Mouse (Mus musculus) MEL (cell line): Measurements from ENCODE around the gene Pisd. TPM values are rescaled to one million over a fixed set of nuclear protein-coding genes. Genes with fewer than 3 reads are reported as not detected.

Source experiments
- DNase-seq: peaks from one replicate; pipeline ENCODE4 v3.0.0; 2011; ENCODE audit warnings: low read depth, low spot score
- H3K27ac ChIP-seq: 2 replicates; pipeline ENCODE4 v1.5.1; 2012; ENCODE audit warnings: low read depth, mild to moderate bottlenecking, control low read depth, low read length, moderate library complexity; ENCODE audit not compliant: control insufficient read depth
- H3K27me3 ChIP-seq, 2 experiments: fragments of 150-350 bp in 1 of 2; sonication (generic) in 1 of 2; 2 replicates each; pipeline ENCODE4 v1.6.1; 2012; ENCODE audit warnings: low read length in 2 of 2, mild to moderate bottlenecking in 2 of 2, improper control_type of control experiment in 1 of 2, moderate library complexity in 1 of 2; ENCODE audit not compliant: insufficient read depth in 2 of 2, control insufficient read depth in 1 of 2
- H3K36me3 ChIP-seq, 2 experiments: 2 replicates each; pipeline ENCODE4 v1.6.1; 2012 to 2014; ENCODE audit warnings: low read length in 2 of 2, improper control_type of control experiment in 1 of 2, inconsistent platforms in 1 of 2, mild to moderate bottlenecking in 1 of 2; ENCODE audit not compliant: insufficient read depth in 2 of 2, control insufficient read depth in 1 of 2
- H3K4me1 ChIP-seq, 2 experiments: fragments of 150-350 bp in 1 of 2; sonication (generic) in 1 of 2; 2 replicates each; pipeline ENCODE4 v1.6.1; 2012; ENCODE audit warnings: low read length in 2 of 2, improper control_type of control experiment in 1 of 2, mild to moderate bottlenecking in 1 of 2; ENCODE audit not compliant: insufficient read depth in 2 of 2, control insufficient read depth in 1 of 2
- H3K4me3 ChIP-seq, 2 experiments: fragments of 150-350 bp in 1 of 2; sonication (generic) in 1 of 2; 2 replicates each; pipeline ENCODE4 v1.5.1; 2012; ENCODE audit warnings: low read depth in 2 of 2, low read length in 2 of 2, mild to moderate bottlenecking in 2 of 2, moderate library complexity in 2 of 2, control low read depth in 1 of 2, improper control_type of control experiment in 1 of 2; ENCODE audit not compliant: control insufficient read depth in 1 of 2, insufficient read depth in 1 of 2
- H3K79me2 ChIP-seq: 2 replicates; pipeline ENCODE4 v1.6.1; 2012; ENCODE audit warnings: mild to moderate bottlenecking, low read length, moderate library complexity; ENCODE audit not compliant: control insufficient read depth, poor library complexity, insufficient read depth
- H3K9ac ChIP-seq: 2 replicates; pipeline ENCODE4 v1.6.1; 2012; ENCODE audit warnings: low read depth, mild to moderate bottlenecking, control low read depth, low read length, moderate library complexity; ENCODE audit not compliant: control insufficient read depth, poor library complexity, severe bottlenecking
- H3K9me3 ChIP-seq: fragments of 150-350 bp; sonication (generic); replicated peaks from 2 replicates; pipeline ENCODE4 v1.6.1; 2012; ENCODE audit warnings: mild to moderate bottlenecking, low read length, improper control_type of control experiment, moderate library complexity; ENCODE audit not compliant: insufficient read depth
- BHLHE40 ChIP-seq: IDR thresholded peaks from 2 replicates; pipeline ENCODE4 v1.6.1; 2012; ENCODE audit warnings: low read depth, mild to moderate bottlenecking, inconsistent platforms, low read length, improper control_type of control experiment, borderline replicate concordance
- CHD1 ChIP-seq: IDR thresholded peaks from 2 replicates; pipeline ENCODE4 v1.6.1; 2012; ENCODE audit warnings: low read depth, mild to moderate bottlenecking, inconsistent platforms, low read length, improper control_type of control experiment
- CTCF ChIP-seq, 3 experiments: IDR thresholded peaks in 2 of 3; conservative IDR thresholded peaks in 1 of 3; 2 replicates each; pipeline ENCODE4 v1.5.1; 2011 to 2012; ENCODE audit warnings: low read length in 3 of 3, low read depth in 2 of 3, mild to moderate bottlenecking in 2 of 3, improper control_type of control experiment in 1 of 3, inconsistent platforms in 1 of 3, mixed read lengths in 1 of 3, moderate library complexity in 1 of 3; ENCODE audit not compliant: control insufficient read depth in 1 of 3, insufficient read depth in 1 of 3, poor library complexity in 1 of 3, severe bottlenecking in 1 of 3
- E2F4 ChIP-seq: IDR thresholded peaks from 2 replicates; pipeline ENCODE4 v1.6.1; 2011; ENCODE audit warnings: low read depth, low read length, improper control_type of control experiment, borderline replicate concordance
- EP300 ChIP-seq, 2 experiments: IDR thresholded peaks; 2 replicates each; pipeline ENCODE4 v1.6.1; 2011; ENCODE audit warnings: improper control_type of control experiment in 2 of 2, low read length in 2 of 2, low read depth in 1 of 2, mild to moderate bottlenecking in 1 of 2
- HCFC1 ChIP-seq: IDR thresholded peaks from 2 replicates; pipeline ENCODE4 v1.6.1; 2012; ENCODE audit warnings: low read depth, mild to moderate bottlenecking, inconsistent platforms, low read length, improper control_type of control experiment, moderate library complexity
- JUND ChIP-seq: IDR thresholded peaks from 2 replicates; pipeline ENCODE4 v1.6.1; 2011; ENCODE audit warnings: low read depth, mild to moderate bottlenecking, improper control_type of control experiment, low read length
- KAT2A ChIP-seq: conservative IDR thresholded peaks from 2 replicates; pipeline ENCODE4 v1.6.1; 2012; ENCODE audit warnings: low read depth, low read length, improper control_type of control experiment, inconsistent platforms
- MAX ChIP-seq: IDR thresholded peaks from 2 replicates; pipeline ENCODE4 v1.6.1; 2011; ENCODE audit warnings: low read length, improper control_type of control experiment
- MEF2A ChIP-seq: IDR thresholded peaks from 2 replicates; pipeline ENCODE4 v1.6.1; 2014; ENCODE audit warnings: low read depth, mild to moderate bottlenecking, inconsistent platforms, low read length, improper control_type of control experiment; ENCODE audit not compliant: poor library complexity, insufficient replicate concordance, severe bottlenecking; ENCODE audit errors: extremely low read depth
- MXI1 ChIP-seq: IDR thresholded peaks from 2 replicates; pipeline ENCODE4 v1.6.1; 2011; ENCODE audit warnings: mild to moderate bottlenecking, low read depth, low read length, improper control_type of control experiment
- NELFE ChIP-seq: IDR thresholded peaks from 2 replicates; pipeline ENCODE4 v1.6.1; 2011; ENCODE audit warnings: low read depth, low read length, improper control_type of control experiment
- NRF1 ChIP-seq: IDR thresholded peaks from 2 replicates; pipeline ENCODE4 v1.6.1; 2014; ENCODE audit warnings: low read depth, mild to moderate bottlenecking, inconsistent platforms, low read length, improper control_type of control experiment, moderate library complexity; ENCODE audit not compliant: poor library complexity, insufficient read depth, severe bottlenecking
- POLR2A ChIP-seq, 2 experiments: IDR thresholded peaks; 2 replicates each; pipeline ENCODE4 v1.6.1; 2011 to 2012; ENCODE audit warnings: low read length in 2 of 2, mild to moderate bottlenecking in 2 of 2, control low read depth in 1 of 2, improper control_type of control experiment in 1 of 2, low read depth in 1 of 2, moderate library complexity in 1 of 2; ENCODE audit not compliant: control insufficient read depth in 1 of 2, insufficient read depth in 1 of 2, poor library complexity in 1 of 2
- POLR2AphosphoS5 ChIP-seq: IDR thresholded peaks from 2 replicates; pipeline ENCODE4 v1.6.1; 2012; ENCODE audit warnings: low read depth, borderline replicate concordance, mild to moderate bottlenecking, inconsistent platforms, low read length, moderate library complexity, mixed read lengths
- RAD21 ChIP-seq: IDR thresholded peaks from 2 replicates; pipeline ENCODE4 v1.6.1; 2011; ENCODE audit warnings: mild to moderate bottlenecking, low read depth, low read length, improper control_type of control experiment
- RCOR1 ChIP-seq: IDR thresholded peaks from 2 replicates; pipeline ENCODE4 v1.6.1; 2012; ENCODE audit warnings: low read depth, mild to moderate bottlenecking, inconsistent platforms, low read length, improper control_type of control experiment
- SIN3A ChIP-seq: IDR thresholded peaks from 2 replicates; pipeline ENCODE4 v1.6.1; 2012; ENCODE audit warnings: low read length, improper control_type of control experiment, inconsistent platforms
- TBP ChIP-seq: IDR thresholded peaks from 2 replicates; pipeline ENCODE4 v1.8.0; 2011; ENCODE audit warnings: low read depth, low read length, improper control_type of control experiment
- TCF12 ChIP-seq: IDR thresholded peaks from 2 replicates; pipeline ENCODE4 v1.6.1; 2014; ENCODE audit warnings: low read depth, mild to moderate bottlenecking, inconsistent platforms, low read length, improper control_type of control experiment, moderate library complexity
- UBTF ChIP-seq: IDR thresholded peaks from 2 replicates; pipeline ENCODE4 v1.6.1; 2012; ENCODE audit warnings: low read depth, mild to moderate bottlenecking, inconsistent platforms, low read length, improper control_type of control experiment, moderate library complexity, borderline replicate concordance; ENCODE audit not compliant: insufficient read depth
- USF1 ChIP-seq: IDR thresholded peaks from 2 replicates; pipeline ENCODE4 v1.6.1; 2014; ENCODE audit warnings: low read depth, mild to moderate bottlenecking, inconsistent platforms, low read length, improper control_type of control experiment, moderate library complexity
- ZC3H11A ChIP-seq: IDR thresholded peaks from 2 replicates; pipeline ENCODE4 v1.6.1; 2012; ENCODE audit warnings: low read depth, mild to moderate bottlenecking, inconsistent platforms, low read length, improper control_type of control experiment
- ZKSCAN1 ChIP-seq: IDR thresholded peaks from 2 replicates; pipeline ENCODE4 v1.6.1; 2012; ENCODE audit warnings: low read depth, mild to moderate bottlenecking, inconsistent platforms, low read length, improper control_type of control experiment, moderate library complexity
- polyA plus RNA-seq, 2 experiments: library from polyadenylated mRNA; stranded (reverse) in 1 of 2; unstranded in 1 of 2; fragments of >175 nt in 1 of 2; fragments of >200 nt in 1 of 2; gene quantifications; 2 replicates each; pipeline versions ENCODE4 v1.2.1 to v1.2.4; 2012; ENCODE audit warnings: low replicate concordance in 2 of 2, low read depth in 1 of 2; ENCODE audit not compliant: insufficient read length in 2 of 2, insufficient read depth in 1 of 2, missing spikeins in 1 of 2
- total RNA-seq: library from RNA; depleted of rRNA; stranded (reverse); fragments of 300-350 nt; gene quantifications from 2 replicates; pipeline ENCODE4 v1.2.3, GENCODE M21; 2012

Gene Pisd
- total and polyA plus RNA-seq, 3 experiments: 59.5 to 76.3 (median 70.1) TPM

- Histone ChIP-seq H3K27me3 (peaks cover 5 to 17% of the 10 kb centered on the region in 2 experiments), H3K4me1 (no peaks in the 10 kb centered on the region), H3K79me2 (no peaks in the 10 kb centered on the region), H3K27ac (no peak overlapping the region), H3K36me3 (no peaks in the 10 kb centered on the region), H3K9me3 (no peaks in the 10 kb centered on the region), H3K4me3 (no peak overlapping the region), H3K9ac (no peak overlapping the region)
- DNase-seq: no peak
- TF ChIP-seq CTCF (IDR thresholded peaks at IDR 0.05 in 2 of 3, conservative IDR thresholded peaks at IDR 0.05 in 1 of 3; ENCODE audit: control insufficient read depth in 1 of 3, insufficient read depth in 1 of 3, low read depth in 2 of 3, low read length in 3 of 3, poor library complexity in 1 of 3, severe bottlenecking in 1 of 3) (no peak), MEF2A (no peak), HCFC1 (no peak), USF1 (no peak), KAT2A (no peak), NRF1 (no peak), RAD21 (no peak), EP300 (IDR thresholded peaks at IDR 0.05; ENCODE audit: low read depth in 1 of 2, low read length in 2 of 2) (no peak), NELFE (no peak), RCOR1 (no peak), SIN3A (no peak), MXI1 (no peak), POLR2AphosphoS5 (no peak), POLR2A (IDR thresholded peaks at IDR 0.05; ENCODE audit: control insufficient read depth in 1 of 2, insufficient read depth in 1 of 2, low read depth in 1 of 2, low read length in 2 of 2, poor library complexity in 1 of 2) (no peak), BHLHE40 (no peak), TCF12 (no peak), ZKSCAN1 (no peak), E2F4 (no peak)
Measured at GRCm38 (mm10) chr5:32697208-32697867, 88.1 kb downstream of the Pisd start.

DNA sequence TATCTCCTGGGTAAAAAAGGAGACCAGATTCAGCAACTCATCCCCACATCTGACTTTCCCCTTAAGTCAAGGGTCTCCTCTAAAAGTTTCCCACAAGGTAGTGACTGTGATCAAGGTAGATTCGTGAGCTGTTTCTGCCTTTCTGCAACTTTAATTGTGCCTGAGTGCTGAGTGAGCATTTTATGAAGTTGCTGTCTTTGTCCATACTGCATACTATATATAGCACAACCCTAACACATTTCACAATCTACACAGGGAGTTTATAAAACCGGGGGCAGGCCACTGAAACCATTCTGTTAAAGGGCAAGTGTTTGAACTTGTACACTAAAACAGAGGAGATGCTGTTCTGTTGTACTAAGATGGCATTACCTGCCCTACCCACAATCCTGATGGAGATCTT, 92.0 kb downstream of the Pisd start:
- H3K27me3 ChIP-seq: peaks cover 9 to 19% of the 10 kb centered on the region in 2 experiments
- H3K4me1 ChIP-seq: no peaks in the 10 kb centered on the region
- no peaks in the 10 kb centered on the region for H3K9me3 ChIP-seq
- DNase-seq: no peak
- H3K27ac ChIP-seq: no peak overlapping the region
- H3K4me3 ChIP-seq: no peak overlapping the region
- no peak overlapping the region for H3K9ac ChIP-seq
- H3K36me3 ChIP-seq: no peaks in the 10 kb centered on the region
- TF ChIP-seq ZC3H11A (no peak), E2F4 (no peak), UBTF (no peak), TBP (no peak), POLR2AphosphoS5 (no peak), MXI1 (no peak), SIN3A (no peak), CHD1 (no peak), NELFE (no peak), TCF12 (no peak), NRF1 (no peak), MAX (no peak), ZKSCAN1 (no peak), USF1 (no peak), JUND (no peak), CTCF (IDR thresholded peaks at IDR 0.05 in 2 of 3, conservative IDR thresholded peaks at IDR 0.05 in 1 of 3; ENCODE audit: control insufficient read depth in 1 of 3, insufficient read depth in 1 of 3, low read depth in 2 of 3, low read length in 3 of 3, poor library complexity in 1 of 3, severe bottlenecking in 1 of 3) (no peak)
- no peaks in the 10 kb centered on the region for H3K79me2 ChIP-seq
